Mouse (Mus musculus): Measurements from ENCODE around the gene Rgma.

Gene Rgma

GRCm38 (mm10) chr7:73400051-73400916 is 25.0 kb downstream of the Rgma start:
- DNase-seq (ENCODE audit: low spot score in 2 of 2), result no peak

- no peak for DNase-seq (ENCODE audit: low spot score in 2 of 2)
Measured at GRCm38 (mm10) chr7:73402106-73402505, 26.8 kb downstream of the Rgma start.

GRCm38 (mm10) chr7:73402671-73403070 is 27.4 kb downstream of the Rgma start:
- no peak for DNase-seq (ENCODE audit: low spot score in 2 of 2)

- no peak for DNase-seq (ENCODE audit: low spot score in 2 of 2)
Measured at GRCm38 (mm10) chr7:73403538-73403937, 28.2 kb downstream of the Rgma start.

- DNase-seq (ENCODE audit: low spot score in 2 of 2), result no peak
Measured at GRCm38 (mm10) chr7:73405550-73405949, 30.2 kb downstream of the Rgma start.

- no peak for DNase-seq (ENCODE audit: low spot score in 2 of 2)
Measured at GRCm38 (mm10) chr7:73411523-73411922, 36.2 kb downstream of the Rgma start.

- DNase-seq (ENCODE audit: low spot score in 2 of 2), result no peak
Measured at GRCm38 (mm10) chr7:73411986-73412385, 36.7 kb downstream of the Rgma start.

- no peak for DNase-seq (ENCODE audit: low spot score in 2 of 2)
Measured at GRCm38 (mm10) chr7:73412419-73412818, 37.1 kb downstream of the Rgma start.

- no peak for DNase-seq (ENCODE audit: low spot score in 2 of 2)
Measured at GRCm38 (mm10) chr7:73414192-73414591, 38.9 kb downstream of the Rgma start.

- no peak for DNase-seq (ENCODE audit: low spot score in 2 of 2)
Measured at GRCm38 (mm10) chr7:73419375-73419774, 44.1 kb downstream of the Rgma start.

GRCm38 (mm10) chr7:73420827-73421226 is 45.5 kb downstream of the Rgma start:
- DNase-seq (ENCODE audit: low spot score in 2 of 2), result no peak

- no peak for DNase-seq (ENCODE audit: low spot score in 2 of 2)
Measured at GRCm38 (mm10) chr7:73421278-73422015, 46.1 kb downstream of the Rgma start.

- DNase-seq (ENCODE audit: low spot score in 2 of 2), result peak; percentile 80 to 84
Measured at GRCm38 (mm10) chr7:73422223-73423113, 47.2 kb downstream of the Rgma start.

GRCm38 (mm10) chr7:73423236-73423635 is 47.9 kb downstream of the Rgma start:
- DNase-seq (ENCODE audit: low spot score in 2 of 2), result peak; percentile 65 to 72

GRCm38 (mm10) chr7:73424243-73424642 is 48.9 kb downstream of the Rgma start:
- DNase-seq (ENCODE audit: low spot score in 2 of 2), result no peak

- no peak for DNase-seq (ENCODE audit: low spot score in 2 of 2)
Measured at GRCm38 (mm10) chr7:73424705-73425104, 49.4 kb downstream of the Rgma start.

- DNase-seq (ENCODE audit: low spot score in 2 of 2), result no peak
Measured at GRCm38 (mm10) chr7:73425451-73425850, 50.1 kb downstream of the Rgma start.

- DNase-seq (ENCODE audit: low spot score in 2 of 2), result no peak
Measured at GRCm38 (mm10) chr7:73426235-73426634, 50.9 kb downstream of the Rgma start.

- no peak for DNase-seq (ENCODE audit: low spot score in 2 of 2)
Measured at GRCm38 (mm10) chr7:73426752-73427386, 51.6 kb downstream of the Rgma start.

GRCm38 (mm10) chr7:73427794-73428193 is 52.5 kb downstream of the Rgma start:
- DNase-seq (ENCODE audit: low spot score in 2 of 2), result no peak

GRCm38 (mm10) chr7:73428525-73428924 is 53.2 kb downstream of the Rgma start:
- DNase-seq (ENCODE audit: low spot score in 2 of 2), result no peak

Measured in right cerebral cortex, postnatal 36 days (tissue).